Mouse (Mus musculus): ENCODE results near the gene Acsl1.

Gene Acsl1

DNA sequence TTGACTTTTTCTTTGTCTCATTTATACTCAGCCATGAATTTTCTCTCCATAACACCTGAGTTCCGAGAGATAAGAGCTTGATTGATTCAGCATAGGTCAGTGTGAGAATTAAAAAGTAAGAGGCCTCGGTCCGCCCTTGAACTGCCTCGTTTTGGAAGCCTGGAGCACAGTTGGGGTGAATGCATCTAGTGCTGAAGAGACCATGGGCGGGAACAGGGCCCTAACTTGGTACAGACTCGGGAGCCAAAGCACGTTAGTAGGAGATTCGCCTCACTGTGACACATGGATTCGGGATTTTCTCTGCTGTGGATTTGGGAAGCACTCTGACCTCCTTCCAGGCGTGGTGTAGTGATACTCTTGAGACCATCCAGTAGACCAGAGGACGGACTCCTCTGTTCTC is 4.6 kb downstream of the Acsl1 start:
- DNase-seq (ENCODE audit: extremely low read depth, low read depth) = no peak

DNA sequence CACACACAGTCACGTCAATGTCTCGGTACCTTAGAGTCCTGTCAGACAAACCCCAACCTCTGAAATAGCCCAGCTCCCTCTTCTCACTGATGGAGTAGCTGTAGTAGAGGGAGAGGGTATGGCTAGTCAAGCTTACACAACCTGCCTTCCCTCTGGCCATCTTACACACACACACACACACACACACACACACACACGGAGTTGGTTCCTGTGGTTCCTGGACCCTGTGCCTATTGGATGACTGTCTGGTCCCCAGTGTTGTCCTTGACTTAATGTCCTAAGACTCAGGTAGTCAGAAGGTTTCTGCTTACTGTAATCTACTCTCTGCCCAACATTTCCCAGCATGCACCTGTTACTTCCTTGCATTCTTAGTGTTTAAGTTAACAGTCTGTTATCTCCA is 5.1 kb downstream of the Acsl1 start:
- DNase-seq (ENCODE audit: extremely low read depth, low read depth) = no peak

DNA sequence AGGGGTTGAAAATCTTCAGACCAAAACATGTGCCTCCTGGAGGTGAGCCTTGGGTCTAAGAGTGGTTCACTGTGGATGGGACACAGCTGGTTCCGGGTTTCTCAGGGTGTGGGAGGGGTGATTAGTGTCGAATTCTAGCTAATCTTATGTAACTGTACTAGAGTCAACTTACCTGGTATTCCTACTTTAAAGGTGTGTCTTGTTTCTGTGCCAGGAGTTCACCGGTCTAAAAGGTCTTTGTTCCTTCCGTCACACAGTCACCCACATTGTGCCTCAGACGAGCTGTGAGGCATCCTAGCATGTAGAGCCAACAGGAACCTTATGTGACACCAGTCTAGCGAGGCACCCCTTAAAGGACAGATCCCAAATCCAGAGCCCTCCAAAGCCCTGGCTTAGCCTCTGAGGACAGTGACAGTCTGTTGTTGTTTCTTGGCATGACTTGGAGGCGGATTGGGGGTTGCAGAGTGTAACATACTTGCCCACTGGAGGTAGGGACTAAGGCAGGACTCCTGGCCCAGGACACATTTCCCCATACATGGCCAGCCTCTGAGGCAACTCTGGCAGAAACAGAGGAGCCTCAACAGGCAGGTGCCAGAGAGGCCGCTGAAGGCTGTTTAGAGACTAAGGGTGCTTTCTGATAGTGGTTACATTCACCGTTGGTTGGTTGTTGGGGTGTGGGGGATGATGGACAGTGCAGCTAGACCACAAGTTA is 7.1 kb downstream of the Acsl1 start:
- no peak for DNase-seq (ENCODE audit: extremely low read depth, low read depth)

DNA sequence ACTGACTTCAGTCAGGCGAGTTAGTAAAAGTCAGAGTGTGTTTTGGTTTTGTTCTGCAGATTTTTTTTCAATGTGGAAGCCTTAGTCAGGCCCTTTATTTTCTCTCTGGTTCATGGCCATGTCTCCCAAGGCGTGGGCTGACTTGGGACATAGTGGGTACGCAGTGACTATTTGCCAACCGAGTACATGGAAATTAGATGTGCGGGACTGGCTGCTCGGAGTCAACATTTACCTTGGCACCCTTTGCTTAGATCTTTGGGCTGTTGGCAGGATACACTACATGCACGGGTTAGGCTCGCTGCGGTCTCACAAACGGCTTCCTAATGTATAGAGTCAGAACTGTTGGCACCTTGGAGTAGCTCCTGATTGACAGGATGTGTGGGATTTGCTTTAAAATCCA is 7.9 kb downstream of the Acsl1 start:
- no peak for DNase-seq (ENCODE audit: extremely low read depth, low read depth)

DNA sequence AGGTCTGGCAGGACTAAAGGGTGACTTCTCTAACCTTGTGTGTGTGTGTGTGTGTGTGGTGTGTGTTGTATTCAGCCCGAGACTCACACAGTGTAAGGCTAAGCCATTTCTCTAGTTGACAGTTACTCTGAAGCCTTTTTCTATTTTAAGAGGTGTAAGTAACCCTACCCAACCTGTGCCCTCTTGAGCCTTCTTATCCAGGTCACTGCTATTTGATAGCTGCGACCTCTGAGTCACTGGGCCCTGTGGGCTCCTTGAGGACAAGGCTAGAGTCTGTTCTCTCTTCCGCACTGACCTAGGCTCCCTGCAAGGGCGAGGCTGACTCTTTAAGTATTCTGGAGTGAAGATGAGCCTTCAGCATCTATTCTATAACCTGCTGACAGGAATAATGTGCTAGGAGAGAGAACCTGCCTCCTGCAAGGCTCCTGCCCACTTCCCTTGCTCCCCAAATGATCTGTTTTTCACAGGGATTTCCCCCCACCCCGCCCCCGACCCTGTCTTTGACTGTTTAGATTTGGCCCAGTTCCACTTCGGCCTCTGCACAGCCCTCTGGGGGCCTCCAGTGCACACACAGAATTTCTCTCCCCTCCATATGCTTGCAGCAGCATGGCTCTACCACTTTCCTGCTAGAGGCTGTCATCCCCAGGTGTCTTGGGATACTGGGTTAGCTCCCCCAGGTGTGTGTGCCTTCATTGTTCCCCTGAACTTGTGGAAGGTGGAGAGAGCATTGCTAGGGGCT is 9.1 kb downstream of the Acsl1 start:
- no peak for DNase-seq (ENCODE audit: extremely low read depth, low read depth)

DNA sequence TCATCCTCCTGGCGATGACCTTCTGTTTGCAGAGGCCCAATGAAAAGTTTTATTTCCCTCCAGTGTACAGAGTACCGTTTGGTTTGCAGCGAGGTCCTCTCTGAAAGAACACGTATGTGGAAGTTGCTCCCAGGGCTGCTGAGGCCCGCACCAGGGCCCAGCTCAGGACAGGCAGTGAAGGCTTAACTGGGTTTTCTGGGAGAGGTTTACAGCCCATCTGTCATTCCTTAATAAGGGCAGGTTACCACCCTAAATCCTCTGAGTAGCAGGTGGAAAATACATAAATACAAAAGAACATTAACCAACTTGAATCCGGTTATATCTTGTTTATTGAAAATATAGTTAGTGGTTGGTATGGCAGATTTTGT is 9.7 kb downstream of the Acsl1 start:
- DNase-seq (ENCODE audit: extremely low read depth, low read depth) = no peak

DNA sequence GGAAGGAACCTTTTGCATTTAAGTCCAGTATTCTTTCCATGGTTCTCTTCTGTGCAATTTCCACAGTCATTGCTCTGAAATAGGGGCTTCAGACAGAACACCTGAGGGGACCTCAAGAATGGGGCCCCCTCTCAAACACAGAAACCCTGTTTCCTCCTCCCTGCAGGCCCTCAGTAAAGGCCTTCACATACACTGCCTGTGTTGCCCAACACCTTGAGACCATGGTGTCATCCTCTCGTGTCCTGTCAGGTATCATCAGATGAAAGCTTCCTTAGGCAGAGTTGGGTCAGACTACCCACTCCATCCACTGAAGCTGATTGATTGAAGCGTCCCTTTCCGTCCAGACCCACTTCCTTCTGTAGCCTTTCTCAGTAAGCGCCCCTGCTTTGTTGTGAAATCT is 11.9 kb downstream of the Acsl1 start:
- DNase-seq (ENCODE audit: extremely low read depth, low read depth) = no peak

DNA sequence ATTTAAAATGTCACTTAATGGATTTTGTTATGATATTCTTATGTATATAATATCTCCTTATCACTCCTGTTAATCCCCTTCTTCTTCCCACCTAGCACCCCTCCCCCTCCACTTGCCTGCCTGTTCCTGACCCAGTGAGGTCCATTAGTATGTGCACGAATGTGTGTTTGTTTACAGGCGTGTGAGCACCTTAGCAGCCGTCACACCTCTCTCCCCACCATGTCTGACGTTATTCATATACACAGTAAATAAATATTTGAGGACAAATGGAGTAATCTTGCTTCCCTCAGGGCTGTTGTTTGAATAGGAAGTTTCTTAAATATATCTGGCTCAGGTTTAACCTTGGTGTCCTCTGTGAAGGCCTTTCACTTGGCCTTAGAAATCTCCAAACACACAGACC is 12.4 kb downstream of the Acsl1 start:
- no peak for DNase-seq (ENCODE audit: extremely low read depth, low read depth)

DNA sequence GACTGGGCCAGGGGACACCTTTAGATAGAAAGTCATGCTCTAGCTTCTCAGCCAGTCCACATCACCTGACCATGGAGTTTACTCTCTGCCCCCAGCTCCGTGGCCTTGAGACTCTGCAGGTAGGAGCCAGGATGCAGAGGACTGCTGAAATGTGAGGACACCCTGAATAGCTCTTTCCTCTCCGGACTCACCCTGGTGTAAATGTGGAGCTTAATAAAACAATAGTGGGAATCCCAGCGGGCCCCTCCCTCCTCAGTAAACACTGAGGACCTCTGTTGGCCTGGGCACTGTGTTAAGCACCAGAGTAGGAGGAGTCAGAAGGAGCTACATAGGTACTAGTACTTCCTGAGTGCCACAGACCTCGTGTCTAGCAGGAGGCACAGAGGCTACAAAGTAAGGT is 13.2 kb downstream of the Acsl1 start:
- DNase-seq (ENCODE audit: extremely low read depth, low read depth) = no peak

DNA sequence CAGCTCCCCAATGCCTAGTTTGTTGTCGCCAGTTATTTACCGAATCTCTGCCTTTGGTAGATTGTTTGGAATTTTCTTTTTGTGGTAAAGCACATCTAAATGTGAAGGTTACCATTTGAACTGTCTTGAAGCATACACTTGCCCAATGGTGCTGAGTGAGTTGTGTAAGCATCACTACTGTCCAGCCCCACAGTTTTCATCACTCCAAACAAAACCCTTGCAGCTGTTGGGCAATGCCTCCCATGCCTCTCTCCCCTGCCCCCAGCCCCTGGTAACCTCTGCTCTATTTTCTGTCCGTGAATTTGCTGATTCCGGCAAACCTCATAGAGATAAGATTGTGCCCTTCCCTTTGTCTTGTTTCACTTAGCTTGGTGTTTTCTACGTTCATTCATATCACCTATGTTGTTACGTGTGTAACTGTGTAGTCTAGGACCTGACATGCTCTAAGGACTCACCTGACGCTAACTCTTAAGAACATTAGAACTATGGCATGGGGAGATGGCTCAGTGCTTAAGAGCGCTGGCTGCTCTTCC is 14.2 kb downstream of the Acsl1 start:
- no peak for DNase-seq (ENCODE audit: extremely low read depth, low read depth)

DNA sequence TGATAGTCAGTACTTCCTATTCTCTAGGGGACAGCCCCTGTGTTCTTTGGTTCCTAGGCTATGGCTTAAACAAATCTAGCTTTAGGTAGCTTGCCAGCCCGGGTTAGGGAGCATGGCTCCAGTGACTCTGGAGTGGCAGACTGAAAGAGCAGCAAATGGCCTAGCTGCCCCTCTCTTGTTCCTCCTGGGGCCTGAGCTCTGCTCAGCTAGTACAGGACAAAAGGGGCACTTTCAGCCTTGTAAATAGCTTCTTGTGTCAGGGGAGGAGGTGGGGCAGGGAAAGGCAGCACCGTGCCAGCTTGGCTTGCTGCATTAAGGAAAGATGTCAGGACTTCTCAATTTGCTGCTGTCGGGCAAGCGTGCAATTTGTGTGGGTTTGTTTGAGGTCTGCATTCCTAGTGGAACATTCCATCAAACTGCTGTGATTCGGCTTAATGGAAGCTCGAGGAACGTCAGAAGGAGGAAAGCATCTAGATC is 17.3 kb downstream of the Acsl1 start:
- no peak for DNase-seq (ENCODE audit: extremely low read depth, low read depth)

DNA sequence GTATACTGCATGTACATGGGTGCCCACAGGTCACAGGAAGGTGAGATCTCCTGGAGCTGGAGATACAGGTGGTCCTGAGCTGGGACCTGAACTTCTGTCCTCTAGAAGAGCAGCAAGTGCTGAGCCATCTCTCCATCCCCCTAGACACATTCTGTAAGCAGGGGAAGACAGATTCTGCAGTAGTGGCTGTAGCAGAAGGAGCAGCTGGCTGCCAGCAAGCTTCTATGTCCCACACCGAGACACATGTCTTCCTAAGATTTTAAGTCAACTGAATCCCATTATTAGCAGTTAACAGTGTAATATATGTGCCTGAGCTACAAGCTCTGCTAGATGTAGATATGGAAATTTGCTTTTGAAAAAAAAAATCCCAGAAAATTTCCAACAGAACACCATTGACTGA is 18.4 kb downstream of the Acsl1 start:
- DNase-seq (ENCODE audit: extremely low read depth, low read depth) = no peak

DNA sequence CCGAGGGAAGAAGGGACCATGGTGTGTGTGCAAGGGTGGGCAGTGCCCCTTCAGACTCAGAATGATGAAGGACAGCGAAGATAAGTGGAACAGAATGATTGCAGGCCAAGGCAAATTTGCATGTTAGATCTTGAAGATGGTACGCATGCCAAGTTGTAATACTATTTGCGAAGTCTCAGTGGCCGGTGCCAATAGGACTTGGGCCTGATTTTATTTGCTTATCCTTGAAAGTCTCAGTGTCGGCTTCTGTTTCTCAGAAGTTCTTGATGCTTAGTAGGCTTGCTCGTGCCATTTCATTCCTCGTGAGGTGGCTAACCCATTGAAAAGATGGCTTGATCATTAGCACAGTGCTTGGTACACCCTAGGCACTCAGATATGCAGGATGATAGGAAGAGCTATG is 19.4 kb downstream of the Acsl1 start:
- DNase-seq (ENCODE audit: extremely low read depth, low read depth) = no peak

DNA sequence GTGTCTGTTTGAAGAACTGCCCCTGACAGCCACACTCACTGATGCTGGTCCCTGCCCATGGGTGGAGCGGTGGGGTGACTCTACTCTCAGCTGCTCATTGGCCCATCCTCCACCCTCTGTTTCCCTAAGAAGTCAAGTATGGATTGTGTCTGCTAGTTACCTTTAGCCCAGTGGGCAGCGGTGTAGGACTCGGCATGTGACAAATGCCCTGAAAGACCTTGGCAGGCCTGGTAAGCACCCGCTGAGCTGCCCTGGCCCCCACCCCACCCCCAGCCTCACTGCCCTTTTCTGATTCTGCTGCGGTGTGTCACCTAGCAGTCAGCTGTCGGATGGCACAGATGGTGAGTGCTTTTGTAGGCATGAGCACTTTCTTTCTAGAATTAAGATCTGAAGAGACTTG is 20.0 kb downstream of the Acsl1 start:
- no peak for DNase-seq (ENCODE audit: extremely low read depth, low read depth)

DNA sequence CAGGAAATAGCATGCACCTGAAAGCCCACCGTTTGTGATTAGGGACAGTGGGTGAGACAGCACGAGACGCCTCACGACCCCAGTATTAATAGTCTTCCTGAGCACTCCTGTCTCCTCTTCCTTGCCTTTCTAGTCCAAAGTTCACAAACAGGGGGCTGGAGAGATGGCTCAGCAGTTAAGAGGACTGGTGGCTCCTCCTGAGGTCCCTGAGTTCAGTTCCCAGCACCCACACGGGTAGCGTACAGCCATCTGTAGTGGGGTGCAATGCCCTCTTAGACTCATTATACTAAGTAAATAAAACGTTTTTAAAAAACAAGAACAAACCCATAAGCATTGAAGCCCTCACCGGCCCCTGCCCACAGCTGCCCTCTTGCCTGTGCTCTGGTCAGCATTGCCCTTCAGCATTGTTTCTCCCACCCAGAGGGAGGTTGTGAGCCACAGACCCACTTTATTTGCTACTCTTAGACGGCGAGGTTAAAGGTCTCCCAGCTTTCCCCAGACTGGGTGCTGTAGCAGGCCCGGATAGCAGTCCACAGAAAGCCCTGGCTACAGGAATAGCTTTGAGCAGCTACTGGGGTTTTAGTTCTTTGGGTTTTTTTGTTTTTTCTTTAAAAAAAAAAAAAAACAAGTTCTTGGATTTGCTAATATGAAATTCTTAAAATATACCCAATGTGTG is 22.8 kb downstream of the Acsl1 start:
- DNase-seq (ENCODE audit: extremely low read depth, low read depth) = no peak

DNA sequence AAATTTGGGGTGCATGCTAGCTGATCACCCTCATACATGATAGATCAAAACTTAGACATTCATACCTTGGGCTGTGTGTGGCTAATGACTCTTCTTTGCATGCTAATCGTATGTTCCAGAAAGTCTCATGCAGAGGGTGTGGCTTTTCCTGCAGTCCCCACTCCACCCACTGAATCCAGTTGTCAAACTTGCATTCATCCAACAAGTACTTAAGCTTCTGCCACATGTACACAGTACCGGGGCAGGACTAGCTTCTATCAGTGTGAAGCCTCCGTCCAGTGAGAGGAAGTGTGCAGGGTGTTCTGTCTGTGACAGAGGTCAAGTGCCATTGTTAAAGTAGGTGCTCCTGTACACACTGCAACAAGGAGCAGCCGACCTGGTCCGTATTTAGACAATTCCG is 26.0 kb downstream of the Acsl1 start:
- no peak for DNase-seq (ENCODE audit: extremely low read depth, low read depth)

DNA sequence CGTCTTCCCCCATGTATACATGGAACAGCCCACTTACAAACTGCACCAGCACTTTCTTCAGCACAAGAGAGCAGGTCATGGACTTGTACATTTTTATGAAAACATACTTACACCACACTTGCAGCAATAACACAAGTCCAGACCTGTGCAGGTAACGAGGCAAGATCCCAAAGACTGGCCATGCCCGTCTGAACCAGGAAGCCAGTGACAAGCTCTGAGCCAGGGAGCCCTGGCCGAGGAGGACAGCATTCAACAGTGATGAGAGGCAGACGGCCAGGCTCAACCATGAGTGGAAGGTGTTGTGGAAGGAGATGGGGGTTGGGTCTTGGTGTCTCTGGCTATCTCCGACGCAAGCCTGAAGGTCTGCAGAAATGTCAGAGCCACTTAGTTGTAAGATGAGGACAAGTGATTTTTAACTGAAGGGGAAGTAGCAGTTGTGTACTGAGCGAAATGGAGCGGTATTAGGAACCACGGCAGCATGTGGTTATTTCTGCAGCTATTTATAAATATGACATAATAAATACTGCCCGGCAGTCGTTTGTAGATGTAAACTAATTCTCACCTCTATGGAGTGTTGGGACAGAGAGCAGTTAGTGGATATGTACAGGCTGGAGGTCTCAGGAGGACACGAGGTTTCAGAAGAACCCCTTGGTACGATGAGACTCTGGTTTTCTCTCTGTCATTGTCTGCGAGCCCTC is 26.6 kb downstream of the Acsl1 start:
- DNase-seq (ENCODE audit: extremely low read depth, low read depth) = no peak

DNA sequence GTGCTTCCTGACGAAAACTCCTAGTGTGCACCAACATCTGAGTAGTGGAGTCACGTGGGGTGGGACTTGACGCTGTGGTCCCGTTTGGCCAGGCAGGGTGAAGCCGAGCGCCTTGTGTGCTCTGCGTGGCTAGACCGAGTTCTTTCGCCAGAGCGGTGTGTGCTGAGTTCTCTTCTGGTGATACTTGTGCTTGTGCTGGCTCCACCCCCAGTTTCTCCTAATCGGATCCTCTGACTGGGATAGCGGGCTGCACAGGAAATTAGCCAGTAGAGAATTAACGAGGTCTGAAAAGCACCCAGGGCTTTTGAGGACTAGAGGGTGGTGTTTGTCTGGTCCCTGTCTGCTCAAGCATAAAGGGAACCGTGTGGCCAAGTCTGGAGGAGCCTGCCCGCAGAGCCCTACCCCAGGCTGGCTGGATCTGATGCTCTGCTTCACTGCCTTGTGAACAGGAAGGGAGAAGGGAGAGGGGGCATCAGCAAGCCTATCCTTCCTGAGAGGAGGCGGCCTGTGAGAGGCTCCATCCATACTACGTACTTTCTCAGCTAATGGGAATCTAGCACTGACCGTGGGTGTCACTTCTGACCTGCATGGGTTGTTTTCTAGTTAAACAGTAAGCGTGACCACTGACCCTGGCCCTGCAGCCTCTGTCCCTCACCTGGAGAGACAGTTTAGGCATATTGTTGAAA is 28.7 kb downstream of the Acsl1 start:
- no peak for DNase-seq (ENCODE audit: extremely low read depth, low read depth)

DNA sequence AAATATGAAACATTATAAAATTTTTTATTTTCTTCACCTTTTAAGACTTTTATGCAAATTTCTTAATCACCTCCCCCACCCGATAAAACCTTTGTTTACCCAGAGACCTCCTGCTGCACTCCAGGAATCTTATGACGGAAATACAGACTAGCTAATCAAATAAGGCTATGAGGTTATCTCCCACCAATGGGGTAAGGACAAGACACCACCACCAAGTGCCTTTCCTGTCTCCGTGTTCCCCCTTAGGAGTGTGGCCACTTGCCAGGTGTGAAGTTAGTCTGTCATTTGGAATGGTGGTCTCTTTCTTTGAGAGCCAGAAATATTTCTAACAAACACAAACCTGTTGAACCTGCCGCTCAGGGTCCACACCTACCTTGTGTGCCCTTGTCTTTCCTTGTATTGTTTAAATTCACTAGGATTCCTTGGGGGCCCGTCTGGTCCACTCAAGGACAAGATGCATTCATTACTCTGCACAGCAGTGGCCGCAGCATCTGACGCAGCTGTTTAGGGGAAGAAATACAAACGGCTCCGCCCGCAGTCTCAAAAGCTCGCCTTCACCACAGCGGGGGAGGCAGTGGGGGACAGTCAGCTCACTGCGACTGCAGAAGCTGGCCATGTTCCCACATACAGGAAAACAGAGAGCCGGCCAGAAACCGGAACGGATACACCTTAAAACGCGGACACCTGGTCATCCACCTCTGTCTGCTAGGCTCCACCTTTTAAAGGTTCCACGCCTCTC is 31.7 kb downstream of the Acsl1 start:
- DNase-seq (ENCODE audit: extremely low read depth, low read depth) = no peak

DNA sequence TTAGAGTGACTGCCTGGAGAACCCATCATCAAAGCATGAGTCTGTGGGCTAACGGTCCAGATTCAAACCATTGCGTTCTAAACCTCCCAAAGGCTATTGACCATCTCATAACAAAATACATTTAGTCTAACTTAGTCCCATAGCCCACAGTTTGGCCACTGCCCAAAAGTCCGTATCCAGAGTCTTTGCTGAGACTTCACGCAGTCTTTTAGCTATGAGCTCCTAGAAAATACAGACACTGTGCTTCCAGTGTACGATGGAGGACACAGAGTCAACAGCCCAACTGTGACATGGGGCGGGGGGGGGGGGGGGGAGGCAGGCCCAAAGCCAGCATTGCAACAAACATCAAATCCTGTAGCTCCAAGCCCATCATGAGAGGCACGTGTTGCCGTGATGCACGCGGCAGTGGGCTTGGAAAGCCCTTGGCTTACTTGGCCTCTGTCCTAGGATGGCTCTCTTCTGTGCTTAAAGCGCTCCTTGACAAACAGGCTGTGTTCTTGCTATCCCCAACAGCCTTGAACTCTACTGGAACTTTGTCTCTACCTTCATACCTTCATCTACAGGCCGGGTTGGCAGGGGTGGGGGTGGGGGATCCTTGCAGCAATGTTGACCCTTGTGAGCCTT is 32.3 kb downstream of the Acsl1 start:
- no peak for DNase-seq (ENCODE audit: extremely low read depth, low read depth)

Measured in MEL-GATA-1-ER (cell line).